Mouse (Mus musculus) splenic B cell, adult 2 months (primary cell): ENCODE measurements around the gene Agrp.

Source experiments
- DNase-seq: peaks from one replicate; pipeline ENCODE4 v3.0.0-alpha.2; 2011; ENCODE audit warnings: low read depth, low spot score
- H3K27me3 ChIP-seq: 2 replicates; pipeline ENCODE4 v1.6.1; 2012; ENCODE audit warnings: mild to moderate bottlenecking, low read length, moderate library complexity, mixed read lengths; ENCODE audit not compliant: control insufficient read depth, poor library complexity, insufficient read depth, severe bottlenecking
- H3K36me3 ChIP-seq: 2 replicates; pipeline ENCODE4 v1.6.1; 2012; ENCODE audit warnings: mild to moderate bottlenecking, low read length, moderate library complexity, mixed read lengths; ENCODE audit not compliant: control insufficient read depth, poor library complexity, insufficient read depth, severe bottlenecking

The Agrp gene

DNA sequence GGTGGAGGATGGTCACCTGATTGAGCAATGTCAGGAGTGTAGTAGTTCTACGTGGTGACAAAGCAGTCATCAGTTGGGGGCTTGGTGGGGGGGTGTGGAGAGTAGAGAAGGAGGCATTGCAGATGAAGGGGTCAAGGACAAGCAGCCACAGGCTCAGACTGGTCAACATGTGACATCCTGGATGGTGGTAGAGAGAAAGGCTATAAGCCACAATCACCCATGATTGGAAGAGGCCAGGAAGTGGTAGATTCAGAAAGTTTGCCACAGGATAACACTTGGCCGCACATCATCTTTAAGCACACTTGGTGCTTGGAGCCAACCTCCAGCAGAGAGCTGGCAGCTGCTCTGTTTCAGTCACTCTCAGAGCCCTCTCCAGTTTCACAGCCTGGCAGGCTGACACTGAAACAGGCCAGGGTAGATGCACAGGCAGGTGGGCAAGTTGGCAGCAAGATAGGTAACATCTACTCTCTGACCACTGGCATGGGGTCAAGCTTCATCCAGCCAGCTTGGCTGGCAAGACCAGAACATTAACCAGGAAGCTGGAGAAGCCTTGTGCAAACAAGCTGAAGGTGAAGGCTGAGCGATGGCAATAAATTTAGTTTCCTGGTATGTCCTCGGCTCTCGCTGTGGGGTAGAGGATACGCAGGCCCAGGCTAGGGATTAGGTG, 100.0 kb downstream of the Agrp start:
- no peak for DNase-seq
- Histone ChIP-seq H3K36me3 (peaks cover 5% of the 10 kb centered on the region), H3K27me3 (no peaks in the 10 kb centered on the region)

- no peak for DNase-seq
- H3K36me3 ChIP-seq = peaks cover 5% of the 10 kb centered on the region
- no peaks in the 10 kb centered on the region for H3K27me3 ChIP-seq
Measured at GRCm38 (mm10) chr8:105536546-105536945, 100.6 kb downstream of the Agrp start.

DNA sequence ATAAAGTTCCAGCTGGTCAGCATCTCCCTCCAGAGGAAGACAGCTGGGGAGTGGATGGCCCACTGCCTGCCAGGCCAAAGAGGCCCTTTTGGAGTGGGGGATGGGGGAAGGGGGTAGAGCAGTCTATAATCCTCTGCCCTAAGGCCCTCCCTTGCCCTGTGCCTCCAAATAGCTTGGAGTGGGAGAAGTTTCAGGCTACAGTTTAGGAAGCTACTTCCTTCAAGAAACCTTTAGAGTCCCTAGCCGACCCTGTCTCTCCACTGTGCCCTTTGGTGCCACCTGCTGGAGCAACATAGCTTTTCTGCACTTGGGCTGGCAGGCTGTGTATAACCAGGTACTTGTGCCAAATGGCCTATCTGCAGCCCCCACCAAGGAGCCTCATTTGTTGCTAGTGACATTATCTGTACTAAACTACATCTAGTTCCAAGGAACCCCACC, 103.3 kb downstream of the Agrp start:
- Histone ChIP-seq H3K27me3 (no peaks in the 10 kb centered on the region), H3K36me3 (peaks cover 5% of the 10 kb centered on the region)
- peak; percentile 76 for DNase-seq

GRCm38 (mm10) chr8:105533439-105533838, 103.8 kb downstream of the Agrp start:
- peaks cover 5% of the 10 kb centered on the region for H3K36me3 ChIP-seq

DNA sequence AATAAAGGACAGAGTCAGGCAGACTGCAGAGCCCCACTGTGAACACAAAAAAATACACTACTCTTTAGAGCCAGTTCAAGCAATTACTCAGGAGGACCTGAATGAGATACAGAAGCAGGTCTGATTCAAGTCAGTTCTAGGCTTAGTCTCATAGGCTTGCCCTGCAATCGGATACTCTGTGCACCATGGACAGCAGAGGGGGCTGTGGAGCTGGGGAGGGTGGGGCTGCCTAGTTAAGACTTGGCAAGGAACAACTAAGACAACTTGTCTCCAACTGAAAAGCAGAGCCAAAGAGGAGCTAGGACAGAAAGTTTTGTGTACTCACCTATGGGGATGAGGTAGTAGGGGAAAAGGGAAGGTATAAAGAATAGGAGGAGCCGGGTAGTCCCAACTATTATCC, 105.4 kb downstream of the Agrp start:
- Histone ChIP-seq H3K36me3 (peaks cover 1% of the 10 kb centered on the region), H3K27me3 (no peaks in the 10 kb centered on the region)
- DNase-seq = peak; percentile 57

More at GRCm38 (mm10) chr8:105533439-105533838, 103.8 kb downstream of the Agrp start:
- no peaks in the 10 kb centered on the region for H3K27me3 ChIP-seq
- no peak for DNase-seq

GRCm38 (mm10) chr8:105529271-105529670, 107.9 kb downstream of the Agrp start:
- Histone ChIP-seq H3K27me3 (no peaks in the 10 kb centered on the region), H3K36me3 (peaks cover 2% of the 10 kb centered on the region; the same call in 1 of the 2 replicates)
- no peak for DNase-seq

DNA sequence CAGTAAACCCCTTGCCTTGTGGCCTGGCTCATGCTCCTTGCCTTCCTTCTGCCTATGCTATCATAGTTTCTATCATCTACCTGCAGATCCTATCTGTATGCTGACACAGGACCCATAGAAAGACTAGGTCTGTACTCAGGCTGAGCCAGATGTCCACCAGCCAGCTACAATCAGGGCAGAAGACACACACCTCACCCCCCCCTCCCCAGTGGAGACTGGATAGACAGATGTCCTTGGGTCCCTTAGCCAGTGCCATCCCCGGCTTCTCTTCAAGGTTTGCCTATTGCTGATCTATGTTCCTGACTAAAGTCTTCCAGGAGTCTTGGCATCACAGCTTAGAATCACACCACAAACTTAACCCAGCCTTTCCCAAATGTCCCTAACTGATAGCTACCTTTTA, 109.0 kb downstream of the Agrp start:
- no peak for DNase-seq
- peaks cover 2% of the 10 kb centered on the region; the same call in 1 of the 2 replicates for H3K36me3 ChIP-seq
- H3K27me3 ChIP-seq = no peaks in the 10 kb centered on the region

DNA sequence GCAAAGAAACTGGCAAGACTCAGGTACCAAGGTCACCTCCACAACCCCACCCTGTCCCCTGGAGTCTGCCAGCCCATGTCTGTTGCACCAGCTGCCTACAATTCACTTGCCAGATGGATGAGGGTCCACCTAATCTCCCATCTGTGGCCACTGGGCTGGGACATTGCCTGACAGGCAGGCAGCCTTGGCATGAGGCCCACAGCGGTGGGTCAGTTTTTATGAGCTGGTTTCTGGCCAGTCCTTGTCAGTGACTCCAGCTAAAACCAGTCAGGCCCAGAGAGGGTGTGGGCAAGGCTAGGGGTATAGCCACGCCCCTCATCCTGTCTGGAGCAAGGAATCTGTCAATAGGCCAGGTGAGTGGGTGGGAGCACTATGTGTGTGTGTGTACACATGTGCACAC, 110.1 kb downstream of the Agrp start:
- no peaks in the 10 kb centered on the region for H3K27me3 ChIP-seq
- no peak for DNase-seq

DNA sequence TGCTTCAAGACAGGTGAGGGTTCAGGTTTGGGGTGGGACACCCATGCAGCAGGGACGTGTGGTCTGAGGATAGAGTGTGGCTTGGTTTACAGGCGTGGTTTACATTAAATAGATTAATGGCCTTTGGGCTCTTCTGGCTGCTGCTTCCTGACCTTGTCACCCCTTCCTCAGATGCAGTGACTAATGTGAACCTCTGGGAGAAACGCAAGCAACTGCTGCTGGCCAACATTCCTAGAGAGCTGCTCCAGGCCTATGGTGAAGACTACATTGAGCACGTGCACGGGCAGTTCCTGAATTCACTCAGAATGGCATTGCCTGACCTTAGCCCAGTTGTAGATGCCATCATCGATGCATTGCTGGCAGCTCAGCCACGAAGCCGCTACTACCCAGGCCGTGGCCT, 114.3 kb downstream of the Agrp start:
- no peak for DNase-seq
- no peaks in the 10 kb centered on the region for H3K27me3 ChIP-seq
- H3K36me3 ChIP-seq = peaks cover 4% of the 10 kb centered on the region; the same call in 1 of the 2 replicates

More for the DNA sequence above, 110.1 kb downstream of the Agrp start:
- peaks cover 3% of the 10 kb centered on the region; the same call in 1 of the 2 replicates for H3K36me3 ChIP-seq

- DNase-seq = no peak
- Histone ChIP-seq H3K36me3 (peaks cover 4% of the 10 kb centered on the region; the same call in 1 of the 2 replicates), H3K27me3 (no peaks in the 10 kb centered on the region; the same call in 1 of the 2 replicates)
Measured at GRCm38 (mm10) chr8:105521995-105522769, 115.0 kb downstream of the Agrp start.

DNA sequence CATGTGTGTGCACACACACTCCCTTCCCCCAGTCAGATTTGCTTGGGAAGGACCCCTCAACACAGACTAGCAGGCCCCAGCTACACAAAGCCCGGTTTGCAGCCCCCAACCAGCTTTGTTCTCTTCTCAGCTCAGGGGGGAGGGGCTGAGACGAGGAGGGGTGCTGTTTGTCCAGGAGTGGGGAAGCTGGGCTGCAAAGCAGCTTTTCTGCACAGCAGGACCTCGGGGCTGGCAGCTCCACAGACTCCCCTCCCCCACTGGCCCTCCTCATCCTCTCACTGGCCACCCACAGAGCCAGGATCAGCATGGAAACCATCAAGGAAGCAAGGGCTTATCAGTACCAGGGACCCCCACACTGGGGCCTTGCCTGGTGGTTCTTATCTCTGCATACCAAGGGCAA, 116.1 kb downstream of the Agrp start:
- Histone ChIP-seq H3K27me3 (no peaks in the 10 kb centered on the region; the same call in 1 of the 2 replicates), H3K36me3 (peaks cover 4% of the 10 kb centered on the region; the same call in 1 of the 2 replicates)
- no peak for DNase-seq

- no peak for DNase-seq
- H3K27me3 ChIP-seq = no peaks in the 10 kb centered on the region; the same call in 1 of the 2 replicates
- peaks cover 4% of the 10 kb centered on the region; the same call in 1 of the 2 replicates for H3K36me3 ChIP-seq
Measured at GRCm38 (mm10) chr8:105520521-105520920, 116.7 kb downstream of the Agrp start.

DNA sequence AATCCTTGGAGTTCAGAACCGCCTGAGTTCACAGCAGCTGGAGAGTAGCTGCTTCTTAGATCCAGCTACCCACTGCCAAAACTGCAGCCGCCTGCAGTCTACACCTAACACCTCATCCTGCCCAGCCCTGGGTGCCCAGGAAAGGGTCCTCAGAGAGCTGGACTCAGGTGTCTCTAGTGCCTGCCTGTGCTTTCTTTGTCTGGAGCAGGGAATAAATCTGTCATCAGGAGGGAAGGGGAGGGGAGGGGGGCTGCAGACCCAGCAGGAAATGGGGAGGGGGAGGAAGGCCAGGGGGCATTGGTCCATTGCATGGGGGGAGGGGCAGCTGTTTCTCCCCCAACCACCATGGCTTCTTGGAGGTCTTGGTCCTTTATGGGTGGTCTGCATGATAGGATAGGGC, 117.6 kb downstream of the Agrp start:
- H3K36me3 ChIP-seq = peaks cover 2% of the 10 kb centered on the region; the same call in 1 of the 2 replicates
- DNase-seq = no peak
- no peaks in the 10 kb centered on the region; the same call in 1 of the 2 replicates for H3K27me3 ChIP-seq

DNA sequence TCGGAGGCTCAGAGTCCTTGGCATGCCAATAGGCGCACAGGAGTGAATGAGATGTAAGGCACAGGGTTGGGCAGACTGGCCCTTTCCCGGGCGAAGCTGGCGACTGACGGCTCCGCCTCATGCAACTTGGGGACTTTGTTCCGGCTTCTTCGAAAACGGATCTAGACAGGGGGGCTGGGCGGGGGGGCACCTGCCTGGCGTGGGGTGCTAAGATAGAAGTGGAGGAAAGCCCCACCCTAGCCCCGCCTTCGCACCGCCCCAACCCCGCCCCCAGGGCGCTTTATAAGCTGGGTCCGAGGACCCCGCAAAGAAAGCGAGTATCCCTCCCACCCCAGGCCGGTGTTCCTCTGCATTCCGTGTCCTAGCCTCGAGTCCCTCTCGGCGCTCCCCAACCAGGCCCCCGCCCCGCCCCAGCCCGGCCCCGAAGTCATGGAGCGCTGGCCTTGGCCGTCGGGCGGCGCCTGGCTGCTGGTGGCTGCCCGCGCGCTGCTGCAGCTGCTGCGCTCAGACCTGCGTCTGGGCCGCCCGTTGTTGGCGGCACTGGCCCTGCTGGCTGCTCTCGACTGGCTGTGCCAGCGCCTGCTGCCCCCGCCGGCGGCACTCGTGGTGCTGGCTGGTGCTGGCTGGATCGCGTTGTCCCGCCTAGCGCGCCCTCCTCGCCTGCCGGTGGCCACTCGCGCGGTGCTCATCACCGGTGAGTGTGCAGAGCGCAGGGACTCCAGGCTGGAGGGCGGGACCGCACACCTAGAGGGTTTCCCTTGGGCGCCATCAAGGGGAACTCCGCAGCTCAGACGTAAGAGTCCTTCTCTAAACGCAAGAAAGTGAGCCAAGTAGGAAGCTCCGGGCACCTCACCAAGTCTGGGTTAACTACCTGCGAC, 118.5 kb downstream of the Agrp start, which contains the start of gene Hsd11b2:
TSS of gene Hsd11b2 (plus strand) at position 320 of the 878 bp plus-strand sequence.
- Histone ChIP-seq H3K36me3 (peaks cover 2% of the 10 kb centered on the region; the same call in 1 of the 2 replicates), H3K27me3 (no peaks in the 10 kb centered on the region; the same call in 1 of the 2 replicates)

More for the DNA sequence above, 118.5 kb downstream of the Agrp start, which contains the start of gene Hsd11b2:
- DNase-seq = peak; percentile 85
